Mouse (Mus musculus): ENCODE data around the gene Vmn1r188.
"Not testable (repeated sequence)": the region's sequence is repeated elsewhere in the genome, so short reads cannot be mapped to it uniquely, and the experiment has no call there.

Vmn1r188 gene

GRCm38 (mm10) chr13:22049737-22050440 lies 34.4 kb upstream of the Vmn1r188 start:
- peak; percentile 90 for DNase-seq (ENCODE audit: low read depth)

GRCm38 (mm10) chr13:22050591-22051522 lies 33.4 kb upstream of the Vmn1r188 start:
- peak; percentile 98 for DNase-seq (ENCODE audit: low read depth)

GRCm38 (mm10) chr13:22051523-22051859 lies 32.7 kb upstream of the Vmn1r188 start:
- no peak for DNase-seq (ENCODE audit: low read depth)

GRCm38 (mm10) chr13:22053754-22054153 lies 30.5 kb upstream of the Vmn1r188 start:
- no peak for DNase-seq (ENCODE audit: low read depth)

DNA sequence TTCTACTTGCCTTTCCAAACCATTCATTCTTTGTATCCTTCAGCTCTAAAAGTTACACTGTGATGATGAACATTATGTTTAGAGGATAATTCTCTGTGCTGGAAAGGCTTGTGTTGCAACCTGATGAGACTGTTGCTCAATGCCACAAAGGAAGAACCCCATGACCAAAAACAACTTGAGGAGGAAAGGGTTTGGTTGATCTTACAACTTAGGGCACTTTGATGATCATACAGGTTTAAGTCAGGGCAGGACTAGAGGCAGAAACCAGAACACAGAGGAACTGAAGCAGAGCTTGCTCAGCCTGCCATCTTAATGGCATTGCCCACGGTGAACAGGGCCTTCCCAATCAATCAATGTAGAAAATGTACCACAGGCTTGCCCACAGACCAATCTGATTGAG lies 22.8 kb upstream of the Vmn1r188 start:
- peak; percentile 41 for DNase-seq (ENCODE audit: low read depth)

DNA sequence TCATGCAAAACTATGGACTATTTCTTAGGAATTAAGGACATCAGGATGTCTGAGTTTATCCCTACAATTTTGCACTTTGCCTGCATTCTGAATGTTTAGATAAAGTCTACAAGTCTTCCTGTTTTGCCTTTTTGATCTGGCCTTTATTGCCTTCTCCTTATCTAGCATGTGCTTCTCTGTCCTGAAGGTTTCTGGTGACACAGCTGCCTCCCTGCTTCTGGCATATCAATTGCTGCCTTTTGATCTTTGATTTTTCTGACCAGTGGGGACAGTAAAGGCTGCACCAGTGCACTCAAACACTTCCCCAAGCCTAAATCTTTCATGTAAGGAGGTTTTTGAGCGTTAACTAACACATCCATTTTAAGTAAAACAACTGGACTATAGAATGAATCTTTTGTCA lies 20.8 kb upstream of the Vmn1r188 start:
- DNase-seq (ENCODE audit: low read depth): no peak

DNA sequence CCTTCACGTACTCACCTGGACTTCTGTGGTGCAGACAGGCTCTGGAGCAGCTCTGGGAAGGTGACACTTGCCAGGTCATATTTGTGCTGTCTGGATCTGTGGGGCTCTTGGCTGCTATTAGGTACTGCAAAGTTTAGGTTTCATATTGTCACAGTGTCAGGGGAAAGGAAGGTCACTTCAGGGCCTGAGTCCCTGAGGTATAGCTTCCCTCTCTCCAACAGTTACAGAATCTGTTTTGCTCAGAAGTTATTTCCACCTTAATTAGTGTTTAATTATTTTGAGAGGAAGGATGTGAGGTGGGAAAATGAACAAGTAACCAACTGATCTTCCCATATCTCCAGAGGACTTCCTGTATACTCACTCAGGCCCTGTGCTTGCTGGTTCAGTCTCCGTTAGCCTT lies 21.5 kb downstream of the Vmn1r188 start, which contains the start of gene Vmn1r189:
Gene Vmn1r189 (minus strand): TSS at position 101 of the 400 bp plus-strand sequence.
- not testable (repeated sequence) for DNase-seq (ENCODE audit: low read depth)

DNA sequence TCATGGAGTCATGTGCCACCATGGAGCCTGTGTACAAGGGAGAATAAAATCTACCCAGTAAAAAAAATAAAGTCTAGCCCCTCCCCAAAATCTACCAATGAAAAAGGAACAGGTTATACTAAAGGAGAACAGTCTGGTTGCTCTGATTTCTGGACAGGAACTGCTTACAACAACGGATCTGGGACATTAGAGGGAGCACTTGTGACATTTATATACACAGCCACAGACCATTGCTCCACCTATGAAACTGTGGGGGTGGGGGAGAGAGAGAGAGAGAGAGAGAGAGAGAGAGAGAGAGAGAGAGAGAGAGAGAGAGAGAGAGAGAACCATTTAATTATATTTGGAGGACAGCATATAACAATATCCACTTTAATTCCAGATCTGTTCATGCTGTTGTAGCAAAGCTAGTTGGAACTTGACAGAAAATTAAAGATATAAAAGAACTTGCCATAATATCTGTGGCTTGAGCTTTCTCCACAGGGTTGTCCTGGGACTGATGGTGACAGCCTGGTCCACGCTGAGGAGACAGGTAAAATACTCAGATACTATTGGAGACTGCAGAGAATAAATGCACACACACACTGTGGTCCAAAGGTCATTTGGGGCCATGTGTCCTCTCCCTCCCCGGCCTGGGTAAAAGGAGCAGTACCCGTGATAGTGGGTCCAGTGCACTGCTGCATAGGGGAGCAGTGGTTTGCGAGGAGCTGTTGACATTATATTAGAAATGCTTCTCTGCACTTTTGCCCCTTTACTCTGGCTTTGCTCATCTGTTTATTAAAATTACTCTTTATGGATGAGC lies 52.5 kb downstream of the Vmn1r188 start:
- DNase-seq (ENCODE audit: low read depth): not testable (repeated sequence)

Measured in 416B (cell line).